Mouse (Mus musculus) kidney, adult 11 months (tissue): ENCODE measurements around the gene Sat1.
"Not testable (repeated sequence)": the region's sequence is repeated elsewhere in the genome, so short reads cannot be mapped to it uniquely, and the experiment has no call there.

Experiments
- DNase-seq: peaks from one replicate; pipeline ENCODE4 v3.0.0; 2022

The Sat1 gene

DNA sequence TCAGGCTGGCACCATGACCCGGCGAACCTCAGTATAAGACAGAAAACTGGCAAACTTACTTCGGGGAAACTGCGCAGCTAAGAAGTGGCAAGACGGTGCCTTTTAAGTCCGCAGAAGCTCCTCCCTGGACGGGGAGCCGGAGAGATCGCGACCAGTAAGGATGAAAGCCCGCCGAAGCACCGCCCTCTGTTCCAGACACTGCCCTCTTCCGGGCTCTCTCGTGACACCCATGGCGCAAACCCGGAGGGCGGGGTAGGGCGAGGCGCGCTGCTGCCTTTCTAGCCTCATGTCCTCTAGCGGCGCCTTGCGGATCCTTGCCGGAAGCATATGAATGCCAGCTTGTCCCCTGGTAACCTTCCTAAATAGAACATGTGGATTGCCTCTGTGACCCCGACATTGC lies at the start of gene Sat1:
TSS of gene Sat1 (minus strand) at position 179 of the 400 bp plus-strand sequence.
- peak; percentile 96 for DNase-seq

DNA sequence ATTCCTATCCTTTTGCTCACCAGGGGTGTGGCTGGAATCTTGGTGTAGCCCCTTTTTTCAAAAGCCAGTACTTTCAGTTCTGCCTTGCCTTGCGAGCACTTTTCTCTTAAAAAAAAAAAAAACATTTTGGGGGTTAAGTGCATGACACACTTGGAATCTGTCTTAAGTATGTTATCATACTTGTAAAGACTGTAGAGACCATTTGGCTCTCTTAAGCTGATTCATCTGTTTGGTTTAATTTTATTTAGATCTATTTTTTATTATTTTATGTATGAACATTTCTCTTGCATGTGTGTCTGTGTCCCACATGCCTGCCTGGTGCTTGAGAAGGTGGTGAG lies 46.6 kb upstream of the Sat1 start:
- DNase-seq = no peak

DNA sequence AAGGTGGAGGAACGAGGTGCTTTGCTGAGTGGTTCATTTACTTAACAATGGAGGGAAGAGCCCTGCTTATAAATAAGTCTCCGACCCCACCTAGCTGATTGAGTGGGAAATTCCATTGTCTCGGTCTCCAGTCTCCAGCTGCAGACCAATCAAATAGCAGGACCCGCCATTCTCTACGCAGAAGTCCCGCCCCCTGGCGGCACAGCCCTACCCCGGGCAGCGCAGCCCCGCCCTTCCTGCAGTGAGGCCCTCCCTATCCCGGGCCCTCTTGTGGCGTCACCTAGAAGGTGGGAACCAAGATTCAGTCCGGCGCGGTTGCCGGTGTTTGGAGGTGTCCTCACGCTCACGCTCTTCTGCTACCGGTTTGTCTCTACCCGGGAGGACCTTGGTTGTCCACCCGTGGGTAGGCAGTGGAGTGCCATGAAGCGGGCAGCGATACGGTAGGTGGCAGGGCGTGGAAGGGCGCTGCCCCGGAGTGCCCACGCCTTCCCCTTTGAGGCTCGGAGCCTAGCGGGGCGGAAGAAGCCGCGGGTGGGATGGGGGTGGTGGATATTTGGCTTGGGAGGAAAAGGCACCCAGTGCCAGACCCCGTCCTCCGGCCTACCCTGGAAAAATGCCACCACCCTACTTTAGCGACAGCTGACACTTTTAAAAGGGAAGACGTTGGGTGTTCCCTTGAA lies 46.1 kb upstream of the Sat1 start, which contains the start of gene Acot9:
TSS of gene Acot9 (plus strand) at position 209 of the 680 bp plus-strand sequence.
- DNase-seq = peak; percentile 90

DNA sequence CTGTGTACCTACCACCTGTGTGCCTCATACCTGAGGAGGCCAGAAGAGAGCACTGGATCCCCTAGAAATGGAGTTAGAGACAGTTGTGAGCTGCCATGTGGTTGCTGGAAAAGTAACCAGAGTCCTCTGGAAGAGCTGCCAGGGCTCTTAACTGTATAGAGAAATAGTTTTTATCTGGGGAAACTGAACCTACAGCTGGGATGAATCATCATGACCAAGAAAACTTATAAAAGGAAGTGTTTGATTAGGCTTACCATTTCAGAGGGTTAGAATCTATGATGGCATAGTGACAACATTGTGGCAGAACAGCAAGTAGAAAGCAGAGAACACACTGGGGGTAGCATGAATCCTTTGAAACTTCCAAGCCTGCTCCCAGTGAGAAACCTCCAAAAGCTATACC lies 40.6 kb upstream of the Sat1 start:
- DNase-seq = no peak

DNA sequence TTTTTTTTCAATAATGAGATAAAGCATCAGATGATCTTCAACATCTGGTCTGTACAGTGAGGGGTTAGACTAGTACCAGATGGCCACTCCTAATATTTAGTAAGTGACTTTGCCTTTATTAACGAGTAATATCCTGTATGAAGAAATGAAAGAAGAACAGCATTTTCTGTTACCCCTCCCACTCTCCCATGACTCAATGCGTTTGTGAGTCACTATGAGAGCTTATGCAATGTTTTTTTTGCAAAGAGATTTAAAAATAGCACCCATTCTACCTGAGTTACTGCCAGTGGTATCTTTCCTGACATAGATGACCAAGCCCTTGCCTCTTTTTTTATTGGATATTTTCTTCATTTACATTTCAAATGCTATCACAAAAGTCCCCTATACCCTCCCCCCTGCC lies 2.0 kb upstream of the Sat1 start:
- no peak for DNase-seq

DNA sequence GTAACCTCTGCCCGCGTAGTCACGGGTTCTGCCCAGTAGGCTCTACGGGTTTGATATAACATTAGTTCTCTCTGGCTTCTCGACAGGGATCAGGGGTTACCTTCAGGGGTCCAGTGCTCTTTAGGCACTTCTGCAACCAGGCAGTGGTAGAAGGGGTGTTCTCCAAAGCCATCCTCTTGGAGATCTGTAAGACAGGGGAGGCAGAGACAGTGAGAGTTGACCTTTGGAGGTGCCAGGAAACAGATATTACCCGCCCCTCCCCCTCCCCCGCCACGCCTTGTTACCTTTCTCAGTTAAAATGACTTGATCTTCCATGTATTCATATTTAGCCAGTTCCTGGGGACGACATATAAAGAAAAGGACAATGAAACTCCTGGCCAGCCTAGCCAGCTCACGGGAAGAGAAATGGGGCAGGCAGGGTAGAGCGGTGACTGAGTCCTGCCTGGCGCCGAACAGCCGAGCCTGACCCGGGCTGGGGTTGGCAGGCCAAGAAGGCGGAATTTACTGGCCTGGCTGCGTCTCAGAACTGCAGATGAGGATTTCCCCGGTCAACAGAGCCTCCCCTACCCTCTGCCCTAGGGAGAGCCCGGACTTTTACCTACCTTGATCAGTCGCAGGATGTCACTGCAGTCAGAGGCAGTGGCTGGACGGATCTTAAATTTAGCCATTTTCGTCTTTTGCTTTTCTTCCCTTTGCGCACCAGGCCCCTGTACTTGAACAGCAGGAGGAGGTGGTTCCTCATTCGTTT lies 574 bp downstream of the Sat1 start:
- DNase-seq = peak; percentile 48

DNA sequence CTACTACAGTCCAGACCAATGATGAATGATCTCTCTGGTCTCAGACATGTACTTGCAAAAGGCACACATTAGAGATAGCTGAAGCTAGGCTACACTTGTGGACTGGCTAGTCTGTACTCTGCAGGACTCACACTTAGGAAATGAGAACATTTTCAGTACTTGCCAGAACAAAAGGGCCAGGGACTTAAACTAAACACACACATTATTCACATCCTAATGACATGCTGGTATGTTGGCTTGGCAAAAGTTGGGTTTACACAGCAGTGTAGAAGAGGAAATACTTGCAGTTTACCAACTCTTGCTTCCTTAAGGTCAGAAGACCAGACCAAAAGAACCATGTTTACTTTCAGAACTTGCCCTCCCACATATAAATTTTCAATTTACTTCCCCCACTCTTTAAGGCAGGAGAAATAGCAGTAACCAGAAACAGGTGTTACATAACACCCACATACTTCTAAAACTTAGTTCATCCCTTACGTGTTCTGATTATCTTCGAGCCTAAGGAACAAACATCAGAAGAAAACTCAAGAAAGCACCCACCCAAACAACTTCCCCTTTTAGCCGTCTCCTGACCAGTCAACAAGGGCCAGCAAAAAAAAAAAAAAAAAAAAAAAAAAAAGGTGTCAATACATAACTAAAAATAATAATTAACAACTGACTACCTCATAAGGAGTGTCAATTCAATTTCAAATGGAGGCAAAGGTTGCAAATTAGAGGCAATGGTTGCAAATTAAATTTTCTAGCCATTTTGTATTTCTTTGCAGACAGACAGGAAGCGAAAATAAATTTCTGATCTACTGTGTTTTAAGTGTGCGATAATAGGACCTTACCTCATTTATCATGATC lies 1.7 kb downstream of the Sat1 start:
- no peak for DNase-seq

DNA sequence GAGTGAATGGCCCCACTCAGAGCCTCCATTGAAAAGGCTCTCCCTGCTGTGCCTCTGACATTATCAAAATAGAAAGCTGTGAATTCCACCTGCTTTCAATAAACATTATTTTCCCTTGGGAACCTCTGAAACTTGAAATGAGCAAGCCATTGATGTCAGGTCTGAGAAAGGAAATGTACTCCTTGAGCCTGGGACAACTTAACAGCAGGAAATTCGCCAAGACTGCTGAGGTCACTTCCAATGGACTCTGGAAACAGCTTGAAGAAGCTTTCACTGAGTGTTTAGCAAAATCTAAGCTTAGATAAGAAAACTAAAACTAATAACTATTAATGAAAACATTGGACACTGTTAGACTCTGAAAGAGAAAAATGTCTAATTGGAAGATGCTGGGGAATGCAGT lies 7.6 kb downstream of the Sat1 start:
- peak; percentile 16 for DNase-seq

DNA sequence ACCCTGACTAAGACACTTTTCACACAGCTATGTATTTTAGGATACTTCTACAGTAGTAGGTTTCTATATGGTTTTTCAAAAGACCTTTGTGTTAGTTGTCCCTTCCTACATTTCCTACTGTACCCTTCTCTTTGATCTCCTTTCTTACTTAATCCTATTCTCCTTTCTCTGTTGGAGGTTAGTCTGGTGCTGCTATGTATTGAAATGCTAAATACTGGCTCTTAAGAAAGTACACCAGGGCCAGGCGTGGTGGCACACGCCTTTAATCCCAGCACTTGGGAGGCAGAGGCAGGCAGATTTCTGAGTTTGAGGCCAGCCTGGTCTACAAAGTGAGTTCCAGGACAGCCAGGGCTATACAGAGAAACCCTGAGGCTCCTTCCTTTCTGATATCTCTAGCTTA lies 10.8 kb downstream of the Sat1 start:
- not testable (repeated sequence) for DNase-seq

DNA sequence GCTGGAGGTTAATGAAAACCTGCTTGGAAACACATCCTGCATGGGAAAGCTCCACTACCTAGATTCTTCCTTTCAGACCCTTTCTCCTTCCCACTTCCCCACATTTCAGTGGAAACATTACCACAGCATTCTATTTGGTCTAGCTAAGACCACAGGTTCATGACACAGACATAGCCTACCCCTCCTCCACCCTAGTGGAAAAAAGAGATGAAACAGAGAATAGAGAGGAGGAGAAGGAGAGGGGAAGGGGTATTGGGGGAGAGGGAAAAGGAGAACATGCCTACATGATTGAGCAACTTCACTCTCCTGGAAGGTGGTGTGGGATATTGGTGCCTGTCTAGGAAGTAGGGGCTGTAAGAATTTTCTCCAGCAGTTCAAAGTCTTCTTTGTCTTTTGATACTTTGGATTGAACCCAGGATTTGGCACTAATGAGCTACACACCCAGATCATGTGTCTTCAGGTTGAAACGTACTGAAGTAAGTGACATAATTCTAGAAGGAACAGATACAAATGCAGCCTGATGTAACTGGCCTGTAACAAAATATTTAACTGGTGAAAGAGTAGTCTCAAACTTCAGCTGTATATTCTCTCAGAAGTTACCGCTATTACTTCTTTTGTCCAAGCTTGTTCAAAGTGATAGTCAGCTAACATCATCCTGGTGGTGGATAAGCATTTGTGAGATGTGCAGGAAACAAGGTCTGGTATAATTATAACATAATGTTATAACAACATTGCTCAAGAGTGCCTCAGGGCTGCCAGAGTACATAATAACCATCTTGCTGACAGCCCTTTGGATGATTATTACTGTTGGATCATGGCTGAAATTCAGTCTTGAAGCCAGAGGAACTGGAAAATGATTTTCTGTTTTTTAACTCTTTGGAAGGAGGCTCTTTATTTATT lies 13.6 kb downstream of the Sat1 start:
- no peak for DNase-seq

DNA sequence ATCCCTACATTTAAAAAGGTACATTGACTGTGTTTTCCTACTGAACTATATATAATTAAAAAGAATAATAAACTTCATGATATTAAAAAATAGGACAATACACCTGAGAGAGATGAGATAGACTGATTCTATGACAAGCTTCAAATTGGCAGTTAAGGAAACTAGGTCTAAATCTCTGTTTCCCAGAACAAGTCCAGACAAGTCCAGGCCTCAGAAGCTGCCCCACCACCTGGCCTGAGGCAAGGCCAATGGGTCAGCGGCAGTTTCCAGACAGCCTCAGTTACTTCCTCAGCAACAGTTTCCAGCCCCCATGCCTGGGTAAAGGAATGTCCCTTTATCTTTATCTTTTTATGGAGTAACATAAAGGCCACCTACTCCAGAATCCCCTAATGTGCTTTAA lies 14.4 kb downstream of the Sat1 start:
- no peak for DNase-seq

DNA sequence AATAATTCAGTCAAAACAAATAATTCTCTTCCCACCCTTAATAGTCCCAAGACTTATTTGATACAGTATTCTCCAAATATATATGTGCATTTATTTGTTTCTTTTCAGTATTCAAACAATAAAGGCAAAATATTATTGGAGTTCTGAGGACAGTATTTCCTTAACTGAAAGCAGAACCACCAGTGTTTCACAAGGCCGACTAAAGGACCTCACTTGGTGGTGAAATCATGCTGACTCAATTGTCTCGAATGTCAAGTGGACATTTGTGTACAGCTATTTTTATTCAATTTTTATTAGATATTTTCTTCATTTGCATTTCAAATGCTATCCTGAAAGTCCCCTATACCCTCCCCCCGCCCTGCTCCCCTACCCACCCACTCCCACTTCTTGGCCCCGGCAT lies 21.3 kb downstream of the Sat1 start:
- DNase-seq = no peak

DNA sequence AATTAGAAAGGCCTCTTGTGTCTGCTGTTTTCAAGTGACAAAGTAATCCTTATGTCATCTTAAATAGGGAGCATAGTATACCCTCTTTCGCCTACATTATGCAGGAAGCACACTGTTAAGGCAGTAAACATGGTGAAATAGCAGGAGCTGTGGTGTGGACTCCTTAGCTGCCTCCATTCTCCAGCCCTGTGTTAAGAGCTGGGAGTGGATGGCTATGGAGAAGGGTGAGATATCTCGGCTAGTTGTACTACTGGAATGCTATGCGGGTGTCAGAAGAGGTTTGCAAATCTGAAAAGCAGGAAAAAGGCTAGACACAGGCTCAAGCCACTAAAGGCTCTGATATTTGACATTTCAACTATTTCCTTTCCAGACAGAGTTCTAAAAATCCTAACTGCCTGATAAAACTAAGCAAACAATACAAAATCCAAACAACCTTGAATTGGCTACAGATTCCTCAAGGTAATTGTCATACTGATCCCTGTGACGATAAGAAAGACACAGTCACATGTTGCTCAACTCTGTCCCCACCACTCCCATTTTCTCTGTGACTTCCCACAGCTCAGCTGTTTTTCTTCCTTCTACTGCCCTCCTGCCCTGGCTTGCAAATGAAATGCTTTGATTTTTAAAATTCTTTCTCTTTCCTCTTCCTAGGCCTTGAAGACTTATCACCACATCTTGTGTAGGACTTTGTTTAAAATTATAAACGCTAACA lies 22.4 kb downstream of the Sat1 start:
- DNase-seq = no peak

DNA sequence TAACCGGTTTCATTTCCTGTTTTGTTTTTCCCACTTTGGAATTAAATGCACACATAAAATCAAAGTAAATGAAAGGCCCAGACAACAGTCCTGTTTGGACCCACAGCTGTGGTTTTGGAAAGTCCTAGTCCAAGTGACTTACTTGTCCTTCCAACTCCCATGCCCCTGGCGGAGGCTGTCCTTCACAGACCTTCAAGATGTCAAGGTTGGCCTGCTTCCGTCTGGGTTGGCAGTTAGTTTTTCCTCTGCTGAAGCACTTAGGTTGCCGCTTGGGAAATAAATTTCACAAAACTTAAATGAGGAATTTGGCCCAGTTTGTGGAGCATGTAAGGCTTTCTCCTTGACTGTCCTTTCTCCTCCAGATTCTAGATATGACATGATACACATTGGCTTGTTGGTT lies 24.3 kb downstream of the Sat1 start:
- peak; percentile 37 for DNase-seq

DNA sequence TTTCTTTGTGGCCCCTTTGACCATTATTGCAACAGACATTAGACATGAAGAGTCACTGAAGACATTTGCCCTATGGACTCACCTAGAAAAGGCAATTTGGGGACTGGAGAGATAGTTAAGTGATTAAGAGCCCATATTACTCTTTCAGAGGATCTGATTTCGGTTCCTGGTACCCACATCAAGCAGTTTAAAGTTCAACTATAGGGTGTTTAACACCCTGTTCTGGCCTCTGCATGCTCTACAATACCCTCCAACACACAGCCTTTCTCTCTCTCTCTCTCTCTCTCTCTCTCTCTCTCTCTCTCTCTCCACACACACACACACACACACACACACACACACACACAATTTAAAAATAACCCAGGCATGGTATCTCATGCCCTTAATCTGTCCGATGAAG lies 38.6 kb downstream of the Sat1 start:
- no peak for DNase-seq

DNA sequence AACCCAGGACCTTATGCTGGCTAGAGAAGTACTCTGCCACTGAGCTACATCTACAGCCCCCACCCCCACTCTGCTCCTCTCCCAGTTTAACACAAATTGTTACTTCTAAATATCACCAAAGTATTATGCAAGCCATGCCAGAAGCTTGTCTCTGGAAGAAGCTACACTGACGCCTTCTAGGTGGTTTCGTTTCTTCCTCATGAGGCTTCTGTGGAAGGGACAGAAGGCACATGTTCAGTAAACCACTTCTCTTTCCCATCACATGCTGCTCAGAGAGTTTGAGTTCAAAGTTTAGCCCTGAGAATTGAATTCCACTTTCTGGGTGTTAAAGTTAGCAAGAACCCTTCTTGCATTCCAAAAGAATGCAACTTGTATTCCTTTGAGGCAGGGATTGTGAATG lies 39.0 kb downstream of the Sat1 start:
- DNase-seq = no peak

DNA sequence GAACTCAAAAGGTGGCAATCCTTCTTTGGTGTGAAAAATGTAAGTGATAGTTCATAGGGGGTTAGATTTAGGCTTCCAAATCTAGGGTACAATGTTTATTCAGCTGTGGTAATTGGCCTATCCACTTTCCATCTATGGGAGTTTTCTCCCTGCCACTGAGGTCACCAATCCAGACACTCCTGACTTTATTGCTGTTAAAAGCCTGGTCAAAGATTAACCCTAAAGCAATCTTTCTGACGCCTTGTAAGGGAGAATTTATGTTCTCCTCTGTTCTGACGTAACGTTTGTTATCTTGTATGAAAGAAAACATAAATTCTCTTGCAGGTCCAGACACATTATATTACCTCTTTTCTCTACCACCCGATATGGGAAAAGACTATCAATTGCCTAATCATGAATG lies 40.7 kb downstream of the Sat1 start:
- DNase-seq = no peak

DNA sequence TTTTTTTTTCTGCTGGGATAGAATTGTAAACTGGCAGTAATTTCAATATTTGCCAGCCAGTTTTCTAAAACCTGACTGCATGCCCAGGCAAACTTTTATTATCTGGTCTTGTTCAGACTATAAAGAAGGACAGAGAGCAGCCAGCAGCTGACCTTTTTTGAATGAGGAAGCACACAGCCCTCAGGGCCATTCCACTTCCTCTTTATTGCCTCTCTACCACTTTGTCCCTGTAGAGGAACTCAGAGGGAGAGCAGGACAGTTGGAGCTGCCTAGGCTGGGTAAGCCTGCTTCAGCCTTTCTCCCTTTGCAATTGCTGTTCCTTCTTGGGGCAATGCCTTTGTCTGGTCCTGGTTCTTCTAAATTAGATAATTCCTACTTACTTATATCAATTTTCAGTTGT lies 43.9 kb downstream of the Sat1 start:
- no peak for DNase-seq

DNA sequence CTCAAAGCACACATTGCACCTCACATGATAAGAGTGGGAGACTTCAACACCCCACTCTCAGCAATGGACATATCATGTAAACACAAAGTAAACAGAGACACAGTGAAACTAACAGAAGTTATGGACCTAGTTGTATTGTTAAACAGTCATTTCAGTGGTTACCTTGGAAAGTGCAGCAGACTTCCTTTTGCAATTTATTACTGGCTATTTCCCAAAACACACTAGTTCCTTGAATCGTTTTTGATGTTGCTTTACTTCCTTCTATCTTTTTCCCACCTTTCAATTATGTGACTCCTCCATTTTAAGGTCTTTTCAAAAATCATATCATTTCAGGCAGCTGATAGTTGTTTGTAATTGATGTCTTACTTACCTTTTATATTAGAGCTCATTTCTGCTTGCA lies 44.5 kb downstream of the Sat1 start:
- no peak for DNase-seq

DNA sequence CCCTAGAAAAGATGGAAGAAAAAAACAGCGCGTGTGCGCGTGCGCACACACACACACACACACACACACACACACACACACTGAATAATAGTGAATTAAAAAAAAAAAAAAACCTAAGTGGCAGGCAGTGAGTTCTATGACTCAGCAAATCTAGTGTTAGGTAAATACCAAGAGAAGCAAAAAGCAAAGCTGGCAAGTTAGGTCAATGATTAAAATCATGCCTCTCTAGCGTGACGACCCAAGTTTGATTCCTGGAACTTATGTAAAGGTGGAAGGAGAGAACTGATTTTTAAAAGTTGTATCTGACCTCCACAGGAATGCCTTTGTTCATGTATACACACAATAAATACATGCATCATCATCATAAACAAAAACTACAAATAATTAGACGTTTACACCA lies 46.4 kb downstream of the Sat1 start:
- DNase-seq = peak; percentile 28

DNA sequence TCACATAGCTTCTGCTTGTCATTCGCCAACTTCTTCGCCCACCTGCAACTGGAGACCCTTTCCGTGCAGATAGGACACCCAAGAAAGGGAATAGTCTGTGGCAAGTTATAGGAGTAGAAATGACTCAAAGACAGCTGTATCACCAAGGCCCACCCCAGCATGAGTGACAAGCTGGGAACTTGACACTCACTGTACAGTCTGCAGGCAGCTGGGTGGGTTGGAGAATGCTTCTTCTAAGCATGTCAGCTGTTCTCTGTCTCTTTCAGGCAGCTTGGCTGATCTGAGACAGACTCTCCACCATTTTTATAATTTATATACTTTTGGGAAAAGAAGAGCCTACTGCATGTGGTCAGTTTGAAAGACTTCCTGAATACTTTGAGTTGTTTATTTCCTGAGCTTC lies 48.6 kb downstream of the Sat1 start:
- DNase-seq = no peak

DNA sequence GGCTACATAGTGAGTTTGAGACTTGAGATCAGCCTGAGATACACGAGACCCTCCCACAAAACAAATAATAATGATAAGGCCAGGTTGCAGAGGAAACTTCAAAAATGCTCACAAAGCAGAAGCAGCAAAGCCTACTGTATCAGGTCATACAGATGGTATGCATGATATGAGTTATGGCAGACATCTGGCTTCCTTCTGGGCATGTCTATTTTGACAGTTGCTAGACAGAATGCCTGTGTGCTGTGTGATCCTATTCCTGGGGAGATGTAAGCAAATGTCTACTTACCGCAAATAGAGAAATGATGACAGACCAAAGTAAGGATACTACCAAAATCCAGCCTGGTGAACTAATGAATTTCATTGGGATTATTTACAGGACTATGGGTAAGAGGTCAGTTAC lies 49.9 kb downstream of the Sat1 start:
- DNase-seq = no peak
